Mouse (Mus musculus): ENCODE results near the gene Cog1.

GRCm38 (mm10) chr11:113658319-113658718, 9.3 kb downstream of the Cog1 start:
- no peak for TF ChIP-seq POLR2A (IDR thresholded peaks at IDR 0.05; ENCODE audit: borderline replicate concordance, extremely low read depth, insufficient read depth, insufficient read length, poor library complexity, severe bottlenecking)
- TF ChIP-seq CTCF (IDR thresholded peaks at IDR 0.05; ENCODE audit: borderline replicate concordance, extremely low read depth, insufficient read depth, insufficient read length): no peak

Data from brain, embryonic 14.5 days (tissue).